Mouse (Mus musculus) limb, embryonic 11.5 days (tissue): ENCODE results near the gene Fam173a. TPM values are rescaled to one million over a fixed set of nuclear protein-coding genes. Genes with fewer than 3 reads are reported as not detected.

ENCODE experiments used
- ATAC-seq: fragments of 200-750 bp; cut with Nextera tagmentation; 2 replicates; pipeline ENCODE4 v1.8.0; 2017; ENCODE audit warnings: low read depth; ENCODE audit not compliant: insufficient number of reproducible peaks, low FRiP score, low TSS enrichment
- DNase-seq: peaks from one replicate; pipeline ENCODE4 v3.0.0-alpha.2; 2015; ENCODE audit warnings: low spot score
- H3K27ac ChIP-seq: fragments of 300-500 bp; sonication (generic); replicated peaks from 2 replicates; pipeline ENCODE4 v1.5.1; 2014; ENCODE audit warnings: low read depth, mild to moderate bottlenecking, low read length
- H3K27me3 ChIP-seq: fragments of 300-500 bp; sonication (generic); 2 replicates; pipeline ENCODE4 v1.6.1; 2014; ENCODE audit warnings: mild to moderate bottlenecking, low read length, mixed read lengths; ENCODE audit not compliant: control insufficient read depth, insufficient read depth
- H3K36me3 ChIP-seq: fragments of 300-500 bp; sonication (generic); 2 replicates; pipeline ENCODE4 v1.6.1; 2014; ENCODE audit warnings: mild to moderate bottlenecking, low read length, moderate library complexity, mixed read lengths; ENCODE audit not compliant: control insufficient read depth, insufficient read depth
- H3K4me1 ChIP-seq: fragments of 300-500 bp; sonication (generic); 2 replicates; pipeline ENCODE4 v1.6.1; 2014; ENCODE audit warnings: low read length, mixed read lengths; ENCODE audit not compliant: control insufficient read depth, insufficient read depth
- H3K4me2 ChIP-seq: fragments of 300-500 bp; sonication (generic); 2 replicates; pipeline ENCODE4 v1.6.1; 2014; ENCODE audit warnings: low read depth, mild to moderate bottlenecking, moderate library complexity; ENCODE audit not compliant: severe bottlenecking
- H3K4me3 ChIP-seq: fragments of 300-500 bp; sonication (generic); 2 replicates; pipeline ENCODE4 v1.5.1; 2014; ENCODE audit warnings: low read depth, low read length
- H3K9ac ChIP-seq: fragments of 300-500 bp; sonication (generic); 2 replicates; pipeline ENCODE4 v1.6.1; 2014; ENCODE audit warnings: mild to moderate bottlenecking, low read length
- H3K9me3 ChIP-seq: fragments of 300-500 bp; sonication (generic); 2 replicates; pipeline ENCODE4 v1.6.1; 2016; ENCODE audit warnings: low read length; ENCODE audit not compliant: control insufficient read depth
- whole genome bisulfite sequencing: fragments of 180-500 bp; shearing (Covaris S2); extraction: QIAGEN DNeasy Blood & Tissue Kit; methylation state at CpG from one replicate; pipeline ENCODE4 v1.1.7; 2014; 5-methylcytosine and 5-hydroxymethylcytosine counted together
- polyA plus RNA-seq: library from polyadenylated mRNA; unstranded; fragments of >200 nt; fragmentation: Nextera tagmentation; extraction: Ambion mirVana; gene quantifications from 2 replicates; pipeline ENCODE4 v1.2.1, GENCODE M21; 2014

Fam173a gene
- polyA plus RNA-seq, 1 experiment from 2014 or later = 53.4 TPM

DNA sequence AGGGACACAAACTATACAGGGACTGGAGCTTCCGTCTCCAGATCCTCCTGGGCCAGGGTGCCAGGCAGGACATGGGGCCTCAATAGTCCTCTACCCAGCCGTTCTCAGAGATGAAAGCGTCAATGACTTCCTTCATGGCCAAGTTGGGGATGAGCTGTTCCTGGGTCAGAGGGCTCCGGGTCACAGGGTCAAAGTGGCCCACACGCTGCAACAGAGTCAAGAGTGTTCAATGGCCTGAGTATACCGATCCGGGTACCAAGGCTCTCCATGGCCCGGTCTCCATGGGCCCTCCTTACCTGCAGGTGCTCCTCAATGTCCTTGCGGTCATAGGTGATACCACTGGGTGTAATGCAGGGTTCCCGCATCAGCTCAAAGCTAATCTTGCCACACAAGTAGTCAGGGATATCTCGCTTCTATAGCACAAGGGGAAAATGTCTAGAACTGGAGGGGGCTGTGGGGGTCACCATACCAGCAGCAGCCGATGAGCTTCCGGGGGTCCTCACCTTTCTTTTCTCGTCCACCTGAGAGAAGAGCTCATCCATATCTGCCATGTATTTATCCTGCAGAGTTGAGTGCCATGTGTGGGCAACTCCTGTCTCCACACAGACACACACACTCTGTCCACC, 38.2 kb upstream of the Fam173a start:
- no peak for DNase-seq
- peaks cover 21% of the 10 kb centered on the region for H3K36me3 ChIP-seq
- no peaks in the 10 kb centered on the region for H3K9me3 ChIP-seq
- WGBS = 88% methylated on average over 14 of the region's 14 CpGs
- peak overlapping the region; percentile 92; the same call in 1 of the 2 replicates for H3K4me2 ChIP-seq
- H3K9ac ChIP-seq = no peak overlapping the region
- H3K27ac ChIP-seq = no peak overlapping the region
- no peaks in the 10 kb centered on the region for H3K27me3 ChIP-seq
- ATAC-seq = no peak
- H3K4me1 ChIP-seq = peaks cover 34% of the 10 kb centered on the region
- H3K4me3 ChIP-seq = 0 out of 2 replicates have a peak overlapping the region, but pooled peaks have one; percentile 81

DNA sequence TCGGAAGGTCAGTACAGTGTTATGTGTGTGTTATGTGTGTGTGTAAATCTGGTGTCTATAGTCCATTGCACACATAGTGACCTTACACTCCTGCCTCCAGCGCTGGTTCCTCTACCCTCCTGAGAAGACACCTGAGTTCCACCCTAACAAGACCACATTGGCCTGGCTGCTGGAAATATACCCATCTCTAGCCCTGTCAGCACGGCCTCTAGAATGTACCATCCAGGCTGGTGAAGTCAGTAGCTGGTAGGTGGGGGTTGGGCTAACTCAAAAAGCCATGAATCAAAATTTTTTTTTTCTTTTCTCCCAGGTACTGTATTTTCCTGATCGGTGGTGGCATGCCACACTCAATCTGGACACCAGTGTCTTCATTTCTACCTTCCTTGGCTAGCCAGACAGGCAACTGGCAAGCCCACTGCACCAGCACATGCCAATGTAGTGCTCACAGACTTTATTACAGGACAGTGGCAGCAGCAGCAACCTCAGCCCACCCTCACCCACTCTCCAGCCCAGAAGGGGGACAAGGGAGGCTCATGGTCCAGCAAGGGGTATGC, 37.6 kb upstream of the Fam173a start:
- ATAC-seq = no peak
- Histone ChIP-seq H3K27me3 (no peaks in the 10 kb centered on the region), H3K27ac (no peak overlapping the region), H3K4me2 (peak overlapping the region; percentile 85), H3K9ac (no peak overlapping the region), H3K36me3 (peaks cover 21% of the 10 kb centered on the region), H3K4me3 (peak overlapping the region; percentile 7; the same call in 1 of the 2 replicates), H3K4me1 (peaks cover 34% of the 10 kb centered on the region), H3K9me3 (no peaks in the 10 kb centered on the region)
- WGBS = 89% methylated on average over 4 of the region's 4 CpGs
- no peak for DNase-seq

DNA sequence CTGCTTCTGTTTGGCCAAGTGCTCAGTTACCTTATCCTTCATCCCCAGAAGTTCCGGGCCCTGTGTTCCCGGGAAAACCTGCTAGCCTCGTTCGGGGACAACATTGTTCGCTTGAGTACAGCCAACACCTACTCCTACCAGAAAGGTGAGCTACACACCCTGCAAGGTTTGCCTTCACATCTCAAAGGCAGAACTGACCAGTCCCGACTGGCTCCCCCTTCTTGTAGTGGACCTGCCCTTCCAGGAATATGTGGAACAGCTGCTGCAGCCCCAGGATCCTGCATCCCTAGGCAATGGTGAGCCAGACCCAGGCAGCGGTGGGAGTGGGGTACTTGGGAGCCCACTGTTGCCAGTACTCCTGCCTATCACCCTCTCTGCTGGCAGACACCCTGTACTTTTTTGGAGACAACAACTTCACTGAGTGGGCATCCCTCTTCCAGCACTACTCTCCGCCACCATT, 36.9 kb upstream of the Fam173a start:
- peak overlapping the region; percentile 71 for H3K9ac ChIP-seq

GRCm38 (mm10) chr17:25828712-25829557, 36.2 kb upstream of the Fam173a start, which contains the start of gene Jmjd8:
Gene Jmjd8, plus strand, starts transcription at chr17:25828867.
- peak within 1 kb of the TSS; percentile 63 for H3K27ac ChIP-seq
- H3K4me2 ChIP-seq = peak within 1 kb of the TSS; percentile 85
- peaks cover 17% of the 10 kb centered on the region for H3K36me3 ChIP-seq
- DNase-seq (peak; percentile 86), ATAC-seq (peak; percentile 27; the same call in 1 of the 2 replicates)
- no peaks in the 10 kb centered on the region for H3K27me3 ChIP-seq
- peaks cover 36% of the 10 kb centered on the region for H3K4me1 ChIP-seq
- H3K4me3 ChIP-seq = peak within 1 kb of the TSS; percentile 48
- WGBS = 1% methylated on average over 32 of the region's 32 CpGs
- no peaks in the 10 kb centered on the region for H3K9me3 ChIP-seq
- peak within 1 kb of the TSS; percentile 71 for H3K9ac ChIP-seq

More for the DNA sequence above, 36.9 kb upstream of the Fam173a start:
- Histone ChIP-seq H3K27ac (peak overlapping the region; percentile 63), H3K9me3 (no peaks in the 10 kb centered on the region), H3K4me2 (peak overlapping the region; percentile 85), H3K4me1 (peaks cover 37% of the 10 kb centered on the region), H3K27me3 (no peaks in the 10 kb centered on the region), H3K36me3 (peaks cover 17% of the 10 kb centered on the region), H3K4me3 (peak overlapping the region; percentile 48)
- no peak for ATAC-seq
- 50% methylated on average over 8 of the region's 8 CpGs for WGBS
- DNase-seq = peak; percentile 42

- peak overlapping the region; percentile 48 for H3K4me3 ChIP-seq
- no peaks in the 10 kb centered on the region for H3K27me3 ChIP-seq
- WGBS = 86% methylated on average over 8 of the region's 8 CpGs
- DNase-seq = no peak
- 0 out of 2 replicates have a peak overlapping the region, but pooled peaks have one; percentile 18 for H3K27ac ChIP-seq
- H3K9me3 ChIP-seq = no peaks in the 10 kb centered on the region
- H3K4me1 ChIP-seq = peaks cover 34% of the 10 kb centered on the region
- peak overlapping the region; percentile 71; the same call in 1 of the 2 replicates for H3K9ac ChIP-seq
- ATAC-seq = no peak
- H3K4me2 ChIP-seq = peak overlapping the region; percentile 85
- H3K36me3 ChIP-seq = peaks cover 17% of the 10 kb centered on the region
These were observed 35.5 kb upstream of the Fam173a start for GRCm38 (mm10) chr17:25828223-25828594.

DNA sequence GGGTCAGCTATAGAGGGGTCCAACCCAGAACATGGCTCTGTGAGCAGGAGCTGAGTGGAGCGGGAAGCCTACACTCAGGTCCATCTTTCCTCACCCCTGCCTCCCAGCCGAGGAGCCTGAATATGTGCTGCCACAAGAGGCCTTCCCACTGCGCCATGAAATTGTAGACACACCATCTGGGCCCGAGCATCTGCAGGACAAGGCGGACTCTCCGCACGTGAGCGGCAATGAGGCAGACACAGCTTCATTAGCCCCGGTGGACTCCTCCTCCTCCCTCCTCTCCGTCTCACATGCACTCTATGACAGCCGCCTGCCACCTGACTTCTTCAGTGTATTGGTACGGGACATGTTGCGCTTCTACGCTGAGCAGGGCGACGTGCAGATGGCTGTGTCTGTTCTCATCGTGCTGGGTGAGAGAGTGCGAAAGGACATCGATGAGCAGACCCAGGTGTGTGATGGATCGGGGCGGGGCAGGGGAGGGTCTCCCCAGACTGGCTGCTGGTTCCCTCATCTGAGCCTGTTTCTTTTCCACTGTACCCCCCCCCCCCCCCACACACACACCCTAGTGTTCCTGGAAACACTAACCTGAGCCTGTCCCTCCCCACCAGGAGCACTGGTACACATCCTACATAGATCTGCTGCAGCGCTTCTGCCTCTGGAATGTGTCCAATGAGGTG, 35.0 kb upstream of the Fam173a start:
- Histone ChIP-seq H3K4me1 (peaks cover 34% of the 10 kb centered on the region), H3K36me3 (peaks cover 17% of the 10 kb centered on the region), H3K4me2 (no peak overlapping the region), H3K9me3 (no peaks in the 10 kb centered on the region), H3K27me3 (no peaks in the 10 kb centered on the region), H3K9ac (no peak overlapping the region), H3K4me3 (peak overlapping the region; percentile 48; the same call in 1 of the 2 replicates), H3K27ac (no peak overlapping the region)
- DNase-seq = no peak
- WGBS = 93% methylated on average over 21 of the region's 22 CpGs
- no peak for ATAC-seq

- no peaks in the 10 kb centered on the region for H3K9me3 ChIP-seq
- no peak overlapping the region for H3K9ac ChIP-seq
- no peaks in the 10 kb centered on the region for H3K27me3 ChIP-seq
- ATAC-seq (no peak), DNase-seq (no peak)
- H3K4me1 ChIP-seq = peaks cover 32% of the 10 kb centered on the region
- H3K27ac ChIP-seq = no peak overlapping the region
- no peak overlapping the region for H3K4me2 ChIP-seq
- H3K36me3 ChIP-seq = peaks cover 17% of the 10 kb centered on the region
- no peak overlapping the region for H3K4me3 ChIP-seq
- WGBS = 92% methylated on average over 13 of the region's 13 CpGs
These were observed 34.3 kb upstream of the Fam173a start for GRCm38 (mm10) chr17:25827011-25827410.
